Mouse (Mus musculus) thymus, postnatal 0 days (tissue): Measurements from ENCODE around the gene Abcg5. TPM values are rescaled to one million over a fixed set of nuclear protein-coding genes. Genes with fewer than 3 reads are reported as not detected.

Experiments
- DNase-seq: peaks from one replicate; pipeline ENCODE4 v3.0.0-alpha.2; 2015; ENCODE audit warnings: low spot score
- polyA plus RNA-seq: library from polyadenylated mRNA; unstranded; fragments of >200 nt; fragmentation: Nextera tagmentation; extraction: Ambion mirVana; gene quantifications from 2 replicates; pipeline ENCODE4 v1.2.1, GENCODE M21; 2015

The Abcg5 gene
- polyA plus RNA-seq, 1 experiment from 2014 or later: 0.20 TPM

- no peak for DNase-seq
These were observed 36.9 kb downstream of the Abcg5 start for GRCm38 (mm10) chr17:84645894-84646293.

DNA sequence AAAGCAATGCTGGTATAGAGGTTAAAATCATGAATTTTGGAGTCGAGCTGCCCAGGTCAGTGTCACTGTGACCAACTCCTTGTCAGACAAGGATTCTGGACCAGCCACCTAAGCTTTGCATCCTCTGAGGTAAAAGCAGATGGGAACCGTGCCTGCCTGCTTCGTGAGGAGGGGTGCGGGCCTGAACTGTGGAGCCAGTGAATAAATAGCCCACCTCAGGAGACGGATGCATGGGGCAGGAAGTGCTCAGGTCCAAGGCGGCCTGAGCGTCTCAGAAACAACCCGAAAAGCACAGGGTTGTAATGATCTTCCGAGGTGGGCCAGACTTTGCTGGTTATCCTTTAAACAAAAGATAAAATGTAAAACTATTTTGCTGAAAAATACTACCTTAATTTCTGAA, 37.7 kb downstream of the Abcg5 start:
- DNase-seq: no peak

DNA sequence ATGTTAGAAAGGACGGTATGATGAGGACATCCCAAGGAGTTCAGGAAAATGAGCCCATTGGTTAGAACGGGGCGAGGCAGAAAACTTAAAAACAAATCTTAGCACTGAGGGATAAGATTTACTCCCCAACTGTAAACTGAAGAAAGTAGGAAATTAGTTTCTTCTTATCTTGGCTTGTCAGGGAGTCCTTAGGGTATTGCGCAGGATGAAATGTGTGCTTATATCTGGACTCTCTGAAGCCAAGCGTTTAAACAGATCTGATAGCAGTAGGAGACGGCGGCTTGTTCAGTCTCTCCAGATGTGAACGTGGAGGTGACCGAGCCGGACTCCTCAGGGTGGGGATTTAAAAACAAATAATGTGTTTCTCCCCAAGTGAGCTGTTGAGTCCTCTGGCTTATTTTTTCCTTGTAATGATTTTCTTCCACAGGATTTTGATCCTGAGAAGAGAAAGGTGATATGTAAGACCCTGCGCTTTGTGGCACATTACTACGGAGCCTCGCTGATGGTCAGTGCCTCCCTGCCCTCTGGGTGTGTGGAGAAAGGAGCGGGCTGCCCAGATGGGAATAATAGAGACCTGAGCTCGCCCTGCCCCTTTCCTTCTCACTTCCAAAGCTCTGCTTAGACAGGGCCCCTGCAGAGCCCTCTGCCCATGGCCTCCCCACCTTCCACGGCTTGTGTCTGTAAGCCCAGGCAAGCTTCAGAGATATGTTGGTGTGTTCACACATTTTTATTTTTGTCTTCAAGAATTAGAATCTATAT, 38.3 kb downstream of the Abcg5 start:
- no peak for DNase-seq

DNA sequence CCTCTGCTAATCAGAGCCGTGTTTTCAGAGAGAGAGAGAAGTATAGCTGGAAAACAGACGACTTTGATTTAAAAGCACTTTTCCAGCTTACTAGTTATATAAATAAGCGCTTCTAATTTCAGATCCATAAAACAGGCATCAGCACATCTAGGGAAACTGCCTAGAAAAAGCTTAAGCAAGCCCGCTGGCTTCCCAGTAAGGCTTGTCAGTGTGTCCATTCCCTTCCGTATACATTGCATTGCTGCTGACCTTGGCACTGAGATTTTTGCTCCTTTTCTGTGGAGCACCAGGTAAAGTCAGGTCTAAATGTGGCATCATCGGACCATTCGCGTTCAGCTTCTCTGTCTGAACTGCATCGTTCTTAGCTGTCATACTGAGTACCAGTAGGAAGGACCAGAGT, 40.5 kb downstream of the Abcg5 start:
- DNase-seq: no peak

- DNase-seq: peak; percentile 53
These were observed 40.9 kb downstream of the Abcg5 start for GRCm38 (mm10) chr17:84641893-84642292.

DNA sequence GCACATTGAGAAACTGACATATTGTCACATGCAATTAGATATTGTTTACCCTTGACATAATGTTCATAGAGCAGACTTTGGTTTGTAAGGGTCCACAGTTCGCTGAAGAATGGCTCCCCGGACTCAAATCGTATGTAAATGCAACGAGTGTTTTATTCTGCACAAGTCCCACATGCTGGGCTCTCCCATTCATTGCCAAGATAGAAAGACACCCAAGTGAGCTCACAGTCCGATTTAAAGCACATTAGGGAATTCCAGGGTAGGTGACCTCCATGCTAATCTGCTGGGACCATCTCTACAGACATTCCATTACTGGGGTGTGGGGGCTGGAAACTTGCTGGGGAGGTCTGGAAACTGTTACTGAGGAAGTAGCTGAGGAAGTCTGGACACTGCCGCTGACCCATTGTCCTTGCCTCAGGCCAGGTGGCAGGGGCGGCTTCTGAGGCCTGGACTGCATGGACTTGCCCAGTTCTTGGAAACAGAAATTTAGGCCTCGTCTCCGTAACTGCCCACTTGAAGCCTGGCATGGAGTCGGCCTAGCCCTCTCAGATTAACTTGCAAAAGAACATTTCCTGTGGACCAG, 42.9 kb downstream of the Abcg5 start:
- DNase-seq: no peak

- no peak for DNase-seq
These were observed 44.8 kb downstream of the Abcg5 start for GRCm38 (mm10) chr17:84637971-84638370.

- no peak for DNase-seq
These were observed 46.5 kb downstream of the Abcg5 start for GRCm38 (mm10) chr17:84636328-84636727.

- peak; percentile 75 for DNase-seq
These were observed 49.4 kb downstream of the Abcg5 start for GRCm38 (mm10) chr17:84633443-84633842.

DNA sequence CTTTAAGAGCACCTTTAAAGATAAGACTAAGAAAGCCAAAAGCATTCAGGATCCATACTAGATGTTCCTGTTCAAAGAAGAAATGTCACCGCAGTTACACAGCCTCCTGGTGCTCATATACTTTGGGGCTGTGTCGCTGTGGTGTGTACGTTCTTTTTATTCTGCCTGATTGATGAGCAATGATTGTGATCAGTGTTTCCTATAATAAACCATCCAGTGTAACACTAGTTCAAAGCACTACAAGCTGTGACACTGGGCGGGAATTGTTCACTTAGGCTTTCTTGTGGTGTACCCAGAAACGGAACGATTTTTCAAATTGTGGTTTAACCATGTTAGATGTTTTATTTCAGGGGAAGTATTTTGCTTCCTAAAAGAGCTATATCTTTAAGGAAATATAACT, 51.0 kb downstream of the Abcg5 start:
- DNase-seq: peak; percentile 17

DNA sequence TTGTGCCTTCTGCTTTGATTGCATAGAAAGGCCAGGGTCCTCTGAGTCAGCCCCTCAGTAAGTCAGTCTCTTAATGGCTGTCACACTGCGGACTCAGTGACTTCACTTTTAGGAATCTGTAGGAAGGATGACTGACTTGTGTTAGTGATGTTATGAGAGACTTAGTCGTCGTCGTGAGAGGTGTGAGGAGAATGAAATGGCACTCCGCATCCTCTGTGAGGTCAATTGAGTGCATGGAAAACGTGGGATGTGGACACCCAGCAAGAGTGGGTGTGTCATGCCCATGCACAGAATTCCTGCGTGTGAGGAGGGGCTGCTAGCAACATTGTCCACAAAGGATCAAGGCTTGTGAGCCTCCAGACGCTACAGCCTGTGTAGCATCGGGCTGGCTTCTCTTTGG, 54.2 kb downstream of the Abcg5 start:
- DNase-seq: no peak

GRCm38 (mm10) chr17:84627721-84628120, 55.1 kb downstream of the Abcg5 start:
- DNase-seq: no peak

DNA sequence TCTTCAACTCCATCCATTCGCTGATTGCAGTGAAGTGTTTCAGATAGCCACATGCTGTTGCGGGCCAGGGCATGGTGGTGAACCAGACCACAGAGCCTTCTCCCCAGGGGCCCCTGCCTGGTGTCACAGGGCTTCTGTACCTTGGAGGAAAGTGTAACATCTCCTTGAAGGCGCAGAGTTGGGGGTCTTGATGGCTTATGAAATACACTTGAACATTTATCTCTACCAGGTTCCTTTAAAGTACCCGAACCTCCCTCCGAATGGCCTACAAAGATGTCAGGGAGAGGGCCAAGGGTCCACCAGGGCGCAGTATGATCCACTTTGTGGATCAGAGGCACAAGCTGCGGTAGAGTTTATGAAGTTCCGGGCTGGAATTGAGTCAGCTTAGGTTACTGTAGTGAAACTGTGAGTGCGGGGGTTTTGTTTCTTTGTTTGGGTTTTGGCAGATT, 55.9 kb downstream of the Abcg5 start:
- no peak for DNase-seq

DNA sequence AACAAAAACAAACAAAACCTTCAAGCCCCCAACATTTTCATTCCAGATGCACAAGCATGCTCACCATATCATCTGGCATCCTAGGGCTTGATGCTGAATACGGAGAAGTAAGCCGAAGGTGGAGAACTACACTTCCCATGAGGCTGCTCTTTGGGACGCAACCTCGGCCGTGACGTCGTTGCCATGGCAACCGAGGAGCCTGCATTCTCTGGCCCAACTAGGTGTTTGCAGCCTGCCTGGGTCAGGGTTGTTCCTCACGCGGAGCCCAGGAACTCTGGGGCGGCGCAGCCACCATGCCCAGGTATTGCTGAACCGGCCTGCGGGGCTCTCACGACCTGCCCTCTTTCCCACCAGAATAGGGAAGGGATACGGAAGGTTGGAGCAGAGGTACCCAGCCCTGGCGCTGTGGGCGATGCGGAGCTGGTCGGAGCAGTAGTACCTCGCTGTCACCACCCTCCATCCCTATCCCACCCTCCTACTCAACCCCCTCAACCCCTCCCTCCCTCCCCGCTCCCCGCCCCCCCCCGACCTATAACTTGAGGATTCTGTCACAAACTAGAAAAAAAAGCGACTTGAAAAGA, 56.4 kb downstream of the Abcg5 start, which contains the start of gene Dync2li1:
Dync2li1 (plus strand) TSS at position 221 of the 581 bp plus-strand sequence.
- peak; percentile 94 for DNase-seq

- DNase-seq: no peak
These were observed 59.9 kb downstream of the Abcg5 start for GRCm38 (mm10) chr17:84622873-84623272.

GRCm38 (mm10) chr17:84622028-84622427, 60.8 kb downstream of the Abcg5 start:
- DNase-seq: peak; percentile 27

DNA sequence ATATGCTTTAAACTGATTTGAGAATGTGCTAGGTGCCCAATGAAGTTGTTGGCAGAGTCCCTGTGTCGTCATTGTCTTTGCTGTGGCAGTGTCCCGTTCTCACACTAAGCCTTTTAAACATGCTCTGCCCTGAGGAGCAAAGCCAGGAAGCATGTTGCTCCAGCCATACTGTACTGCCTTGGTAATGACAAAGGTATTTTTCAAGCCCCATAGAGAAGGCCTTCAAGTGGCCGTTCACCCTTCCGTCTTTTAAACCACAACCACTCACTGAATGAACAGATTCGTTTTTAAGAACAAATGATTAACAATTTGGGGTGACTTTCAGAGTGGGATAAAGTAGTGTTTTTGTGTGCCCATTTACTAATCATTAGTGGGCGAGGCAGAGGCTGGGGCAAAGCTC, 61.6 kb downstream of the Abcg5 start:
- DNase-seq: no peak

DNA sequence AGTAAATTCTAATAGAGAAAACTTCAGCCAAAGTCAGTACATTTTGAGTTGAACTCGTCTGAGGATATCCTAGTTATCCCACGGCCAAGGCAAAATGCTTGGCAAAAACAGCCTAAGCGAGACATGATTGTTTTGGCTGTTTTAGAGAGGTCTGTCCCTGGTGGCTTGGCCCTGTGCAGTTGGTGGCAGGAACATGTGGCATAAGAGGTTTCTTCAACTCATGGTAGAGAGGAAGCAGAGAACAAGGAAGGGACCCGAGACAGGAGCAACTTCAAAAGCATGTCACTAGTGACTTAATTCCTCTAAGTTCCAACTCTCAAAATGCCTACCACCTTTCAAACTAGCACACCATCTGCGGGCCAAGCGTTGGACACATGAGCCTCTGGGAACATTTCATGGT, 62.2 kb downstream of the Abcg5 start:
- DNase-seq: no peak

GRCm38 (mm10) chr17:84620076-84620475, 62.7 kb downstream of the Abcg5 start:
- DNase-seq: no peak

GRCm38 (mm10) chr17:84619112-84619511, 63.7 kb downstream of the Abcg5 start:
- no peak for DNase-seq

GRCm38 (mm10) chr17:84617953-84618352, 64.9 kb downstream of the Abcg5 start:
- no peak for DNase-seq

GRCm38 (mm10) chr17:84616526-84617074, 66.2 kb downstream of the Abcg5 start:
- no peak for DNase-seq
